Mouse (Mus musculus): Measurements from ENCODE around the gene Rgs9.

Gene Rgs9

GRCm38 (mm10) chr11:109244635-109245360 lies 53.1 kb downstream of the Rgs9 start:
- peak; percentile 78 for DNase-seq (ENCODE audit: low read depth, low spot score)

GRCm38 (mm10) chr11:109240126-109240525 lies 57.8 kb downstream of the Rgs9 start:
- no peak for DNase-seq (ENCODE audit: low read depth, low spot score)

- no peak for DNase-seq (ENCODE audit: low read depth, low spot score)
These were observed 59.3 kb downstream of the Rgs9 start for GRCm38 (mm10) chr11:109238671-109239070.

- no peak for DNase-seq (ENCODE audit: low read depth, low spot score)
These were observed 60.1 kb downstream of the Rgs9 start for GRCm38 (mm10) chr11:109237796-109238195.

- no peak for DNase-seq (ENCODE audit: low read depth, low spot score)
These were observed 64.3 kb downstream of the Rgs9 start for GRCm38 (mm10) chr11:109233627-109234026.

GRCm38 (mm10) chr11:109232811-109233210 lies 65.1 kb downstream of the Rgs9 start:
- no peak for DNase-seq (ENCODE audit: low read depth, low spot score)

GRCm38 (mm10) chr11:109227139-109227538 lies 70.8 kb downstream of the Rgs9 start:
- no peak for DNase-seq (ENCODE audit: low read depth, low spot score)

- DNase-seq (ENCODE audit: low read depth, low spot score) = no peak
These were observed 76.5 kb downstream of the Rgs9 start for GRCm38 (mm10) chr11:109221209-109222007.

GRCm38 (mm10) chr11:109218722-109219430 lies 79.1 kb downstream of the Rgs9 start:
- no peak for DNase-seq (ENCODE audit: low read depth, low spot score)

GRCm38 (mm10) chr11:109217827-109218536 lies 79.9 kb downstream of the Rgs9 start:
- no peak for DNase-seq (ENCODE audit: low read depth, low spot score)

GRCm38 (mm10) chr11:109210772-109211171 lies 87.2 kb downstream of the Rgs9 start:
- no peak for DNase-seq (ENCODE audit: low read depth, low spot score)

- DNase-seq (ENCODE audit: low read depth, low spot score) = no peak
These were observed 87.6 kb downstream of the Rgs9 start for GRCm38 (mm10) chr11:109210341-109210740.

GRCm38 (mm10) chr11:109206732-109207131 lies 91.2 kb downstream of the Rgs9 start:
- DNase-seq (ENCODE audit: low read depth, low spot score) = no peak

- no peak for DNase-seq (ENCODE audit: low read depth, low spot score)
These were observed 91.9 kb downstream of the Rgs9 start for GRCm38 (mm10) chr11:109206028-109206427.

- no peak for DNase-seq (ENCODE audit: low read depth, low spot score)
These were observed 98.2 kb downstream of the Rgs9 start for GRCm38 (mm10) chr11:109199612-109200293.

- DNase-seq (ENCODE audit: low read depth, low spot score) = peak; percentile 86
These were observed 105.0 kb downstream of the Rgs9 start for GRCm38 (mm10) chr11:109192673-109193557.

- DNase-seq (ENCODE audit: low read depth, low spot score) = no peak
These were observed 109.7 kb downstream of the Rgs9 start for GRCm38 (mm10) chr11:109188235-109188634.

GRCm38 (mm10) chr11:109187631-109188184 lies 110.2 kb downstream of the Rgs9 start:
- DNase-seq (ENCODE audit: low read depth, low spot score) = no peak

GRCm38 (mm10) chr11:109181118-109181517 lies 116.8 kb downstream of the Rgs9 start:
- DNase-seq (ENCODE audit: low read depth, low spot score) = no peak

GRCm38 (mm10) chr11:109180290-109180689 lies 117.6 kb downstream of the Rgs9 start:
- DNase-seq (ENCODE audit: low read depth, low spot score) = no peak

All from forelimb bud, embryonic 11.5 days (tissue).